Mouse (Mus musculus) G1E (cell line): ENCODE results near the gene Pde4a.

ENCODE experiments used
- CTCF ChIP-seq: IDR thresholded peaks from 2 replicates; pipeline ENCODE4 v1.5.1; 2012; ENCODE audit warnings: low read depth, low read length, inconsistent platforms, mixed read lengths
- GATA1 ChIP-seq: IDR thresholded peaks from 2 replicates; pipeline ENCODE4 v1.6.1; 2012; ENCODE audit warnings: borderline replicate concordance, low read length, inconsistent platforms, mixed read lengths
- GATA2 ChIP-seq: IDR thresholded peaks from 2 replicates; pipeline ENCODE4 v1.6.1; 2012; ENCODE audit warnings: low read depth, low read length, inconsistent platforms, borderline replicate concordance
- POLR2AphosphoS5 ChIP-seq: IDR thresholded peaks from 2 replicates; pipeline ENCODE4 v1.6.1; 2012; ENCODE audit warnings: low read depth, low read length, inconsistent platforms; ENCODE audit not compliant: insufficient replicate concordance
- TAL1 ChIP-seq: conservative IDR thresholded peaks from 2 replicates; pipeline ENCODE4 v1.6.1; 2012; ENCODE audit warnings: low read depth, low read length, inconsistent platforms, mixed read lengths

DNA sequence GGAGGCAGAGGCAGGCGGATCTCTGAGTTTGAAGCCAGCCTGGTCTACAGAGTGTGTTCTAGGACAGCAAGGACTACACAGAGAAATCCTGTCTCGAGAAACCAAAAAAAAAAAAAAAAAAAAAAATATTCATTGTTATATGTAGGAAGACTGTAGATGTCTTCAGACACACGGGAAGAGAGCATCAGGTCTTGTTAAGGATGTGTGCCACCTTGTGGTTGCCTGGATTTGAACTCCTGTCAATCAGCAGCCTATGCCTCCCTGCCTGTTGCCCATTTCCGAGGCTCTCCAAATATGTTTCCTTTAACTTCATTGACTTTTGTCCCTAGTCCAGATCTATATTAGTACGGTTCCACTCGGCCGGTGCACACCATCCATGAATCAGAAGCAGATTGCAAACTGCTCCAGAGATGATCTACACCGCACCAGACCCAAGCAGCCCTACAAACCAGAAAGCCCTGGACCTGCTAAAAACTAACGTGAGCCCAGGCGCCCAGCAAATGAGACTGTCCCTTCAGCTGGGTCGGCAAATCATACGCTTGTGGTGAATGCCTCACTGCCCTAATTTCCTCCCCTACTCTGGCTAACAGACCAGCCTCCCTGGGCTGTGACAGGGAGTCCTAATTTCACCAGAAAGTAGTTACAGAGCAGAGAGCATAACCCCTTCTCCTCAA, 33.3 kb upstream of the Pde4a start:
- TF ChIP-seq GATA1 (no peak), CTCF (no peak), POLR2AphosphoS5 (no peak), GATA2 (no peak), TAL1 (no peak)
